Mouse (Mus musculus) spleen, adult 18-20 months (tissue): ENCODE measurements around the gene Unc13a.

Source experiments
- DNase-seq, 2 experiments: peaks; one replicate each; pipeline ENCODE4 v3.0.0; 2022; ENCODE audit warnings: mixed read lengths in 2 of 2

The Unc13a gene

DNA sequence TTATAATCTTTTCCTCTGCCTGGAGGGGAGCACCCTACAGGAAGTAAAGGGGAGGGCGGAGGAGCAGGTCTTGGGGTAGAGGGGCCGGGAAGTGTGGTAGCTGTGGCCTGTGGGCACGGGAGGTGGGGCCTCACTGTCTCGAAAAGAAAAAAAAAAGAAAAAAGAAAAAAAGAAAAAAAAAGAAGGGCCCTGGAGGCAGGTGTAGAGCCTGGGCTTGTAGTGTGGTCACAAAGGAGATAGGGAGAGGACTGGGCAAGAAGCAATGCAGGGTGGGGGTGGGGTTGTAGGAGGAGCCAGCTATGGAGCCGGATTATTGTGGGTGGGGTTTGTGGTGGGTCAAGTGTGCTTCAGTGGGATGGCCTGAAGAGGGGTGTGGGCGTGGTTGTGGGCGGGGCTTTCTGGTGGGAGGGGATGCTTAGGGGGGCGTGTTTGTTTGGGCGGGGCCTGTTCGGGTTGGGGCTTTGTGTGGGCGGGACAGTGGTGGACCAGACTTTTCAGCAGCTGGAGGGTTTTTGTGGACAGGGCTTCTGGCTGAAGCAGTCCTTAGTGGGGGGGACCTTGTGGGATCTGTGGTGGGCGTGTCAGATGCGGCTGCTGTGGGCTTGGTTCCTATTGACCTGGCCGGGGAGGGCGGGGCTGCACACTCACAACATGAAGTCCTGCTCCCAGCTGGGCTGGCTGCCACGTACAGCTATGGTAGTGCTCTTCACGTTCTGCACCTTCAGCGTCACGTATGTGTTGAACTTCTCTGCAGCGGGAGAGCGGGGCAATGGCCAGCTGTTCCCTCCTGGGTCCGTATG, 6.0 kb downstream of the Unc13a start:
- peak; percentile 40 to 52 for DNase-seq

- peak; percentile 66 to 85 for DNase-seq
Observed at GRCm38 (mm10) chr8:71660325-71661120, 11.0 kb downstream of the Unc13a start.

DNA sequence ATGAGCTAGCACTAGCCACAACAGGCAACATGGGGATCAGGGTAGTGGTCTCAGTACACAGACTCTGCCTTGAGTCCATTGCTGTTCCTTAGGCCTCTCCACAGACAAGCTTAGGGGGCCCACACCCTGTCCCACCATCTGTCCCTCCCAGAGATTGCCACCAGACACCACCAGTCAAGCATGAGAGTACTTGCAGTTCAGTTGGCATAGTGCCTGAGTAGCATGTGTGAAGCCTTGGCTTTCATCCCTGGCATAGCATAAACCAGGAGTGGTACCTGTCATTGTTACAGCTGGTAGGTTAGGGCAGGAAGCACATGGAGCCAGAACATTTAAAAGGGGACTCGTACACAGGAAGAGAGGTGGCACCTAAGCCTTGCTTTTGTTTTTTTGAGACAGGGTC, 11.8 kb downstream of the Unc13a start:
- no peak for DNase-seq

DNA sequence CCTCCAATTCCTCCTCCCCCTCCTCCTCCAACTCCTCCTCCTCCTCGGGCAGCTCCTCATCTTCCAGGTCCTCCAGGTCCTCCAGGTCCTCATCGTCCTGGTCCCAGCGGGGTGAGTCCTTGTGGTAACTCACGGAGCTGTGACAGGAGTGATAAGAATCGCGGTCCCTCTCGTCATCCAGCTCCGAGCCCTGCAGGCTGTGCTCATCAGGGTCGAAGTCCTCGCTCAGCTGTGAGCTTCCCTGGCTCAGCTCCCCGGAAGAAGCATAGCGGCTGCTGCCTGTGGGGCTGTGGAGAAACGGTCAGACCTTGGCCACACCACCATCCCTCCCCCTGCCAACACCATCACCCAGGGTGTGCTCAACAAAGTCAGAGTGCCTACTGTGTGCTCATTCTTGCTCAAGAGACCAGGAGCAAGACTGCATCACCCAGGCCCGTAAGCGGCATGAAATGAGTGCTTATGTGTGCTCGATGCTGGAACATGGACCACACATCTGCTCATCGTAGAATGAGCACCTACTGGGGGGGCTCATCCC, 13.0 kb downstream of the Unc13a start:
- DNase-seq = no peak

- no peak for DNase-seq
Observed at GRCm38 (mm10) chr8:71657816-71658215, 13.7 kb downstream of the Unc13a start.

- no peak for DNase-seq
Observed at GRCm38 (mm10) chr8:71654600-71654999, 17.0 kb downstream of the Unc13a start.

DNA sequence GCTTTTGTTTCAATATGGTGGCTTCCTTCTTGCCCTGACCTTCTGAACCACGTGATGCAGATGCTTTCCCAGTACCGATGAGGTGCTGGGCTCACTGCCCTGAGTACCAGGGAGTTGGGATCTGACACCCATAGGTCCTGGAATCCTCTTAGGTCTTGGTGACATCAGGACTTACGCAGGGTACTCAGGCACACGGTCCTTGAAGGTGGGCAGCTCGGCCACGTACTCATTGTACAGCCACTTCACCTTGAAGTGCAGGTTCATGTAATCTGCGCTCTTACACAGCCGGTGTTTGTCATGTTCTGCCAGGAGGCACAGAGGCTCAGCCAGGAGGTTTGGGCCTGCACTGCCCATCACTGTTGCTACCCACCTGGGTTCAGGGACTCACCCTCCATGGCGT, 26.0 kb downstream of the Unc13a start:
- DNase-seq = no peak

DNA sequence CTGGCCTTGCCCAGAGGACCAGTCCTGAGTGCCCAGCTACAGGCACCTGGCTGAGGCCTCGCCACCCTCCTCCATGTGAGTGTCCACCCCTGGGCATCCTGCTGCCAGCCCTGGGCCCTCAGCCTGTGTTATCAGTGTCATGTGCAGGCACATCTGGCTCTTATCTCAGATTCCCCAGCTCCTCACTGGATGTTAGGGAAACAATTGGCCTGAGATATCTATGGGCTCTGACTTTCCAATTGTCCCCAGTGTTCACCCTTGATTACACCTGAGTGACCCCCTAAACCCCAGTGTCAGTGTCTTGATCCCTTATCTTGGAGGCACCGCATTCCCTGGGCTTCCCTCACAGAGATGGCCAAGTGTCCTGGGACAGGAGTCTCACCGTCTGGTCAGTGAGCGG, 32.2 kb downstream of the Unc13a start:
- DNase-seq = no peak

- DNase-seq = no peak
Observed at GRCm38 (mm10) chr8:71638321-71638720, 33.2 kb downstream of the Unc13a start.

GRCm38 (mm10) chr8:71637149-71638095, 34.1 kb downstream of the Unc13a start:
- no peak for DNase-seq

- DNase-seq = peak; percentile 45 to 64
Observed at GRCm38 (mm10) chr8:71633981-71634667, 37.4 kb downstream of the Unc13a start.

DNA sequence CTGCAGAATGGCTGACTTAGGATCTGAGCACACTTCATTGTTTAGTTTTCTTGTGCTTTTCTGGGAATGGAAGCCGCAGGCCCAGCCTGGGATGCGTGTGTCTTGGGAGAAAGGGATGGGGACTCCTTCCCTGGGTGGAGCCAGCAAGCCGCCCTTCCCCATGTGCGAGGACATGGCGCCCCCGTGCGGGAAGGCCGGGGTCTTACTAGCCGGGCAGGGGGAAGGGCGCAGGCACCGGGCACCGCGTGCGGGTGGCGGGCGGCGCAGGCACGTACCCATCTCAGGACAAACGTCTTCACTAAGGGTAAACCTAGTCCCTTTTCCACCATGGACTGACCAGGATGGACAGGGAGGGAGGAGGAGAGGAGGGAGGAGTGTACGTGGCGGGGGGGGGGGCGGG, 38.4 kb downstream of the Unc13a start:
- DNase-seq = peak; percentile 69 to 86

DNA sequence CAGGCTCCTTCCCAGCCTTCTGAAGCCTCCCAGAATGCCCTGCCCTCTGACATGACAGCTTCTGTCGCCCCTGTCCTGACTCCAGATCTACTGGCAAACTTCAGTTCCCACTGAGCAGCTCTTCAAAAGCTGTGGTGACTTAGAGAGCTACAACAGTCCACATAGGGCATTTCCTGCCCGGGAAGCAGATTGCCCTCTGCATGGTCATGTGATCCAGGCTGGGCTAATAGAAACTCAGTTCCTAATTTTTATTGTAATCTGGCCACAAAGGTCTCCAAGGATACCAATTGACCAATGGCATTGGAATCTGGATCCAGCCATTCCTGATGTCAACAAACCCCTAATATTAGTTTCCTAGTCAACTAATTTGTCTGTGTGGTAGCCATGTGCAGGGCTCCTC, 39.7 kb downstream of the Unc13a start:
- DNase-seq = no peak

DNA sequence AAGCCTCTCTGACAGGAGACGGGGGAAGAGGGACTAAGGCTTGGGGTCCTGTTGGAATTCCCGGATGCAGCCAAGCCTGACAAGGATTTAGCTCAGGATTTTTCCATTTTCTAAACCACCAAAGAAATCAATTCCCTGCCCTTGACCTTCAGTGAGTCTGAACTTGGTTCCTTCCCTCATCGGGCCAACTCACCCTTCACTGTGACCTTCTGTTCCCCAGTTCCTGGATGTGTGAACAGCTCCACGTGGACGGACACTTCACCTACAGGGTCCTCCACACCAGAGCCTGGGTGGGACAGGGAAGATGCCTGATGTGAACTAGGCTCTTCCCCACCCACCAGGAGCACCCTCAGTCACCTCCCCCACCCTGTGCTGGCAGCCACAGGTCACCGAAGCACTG, 40.8 kb downstream of the Unc13a start:
- DNase-seq = no peak

DNA sequence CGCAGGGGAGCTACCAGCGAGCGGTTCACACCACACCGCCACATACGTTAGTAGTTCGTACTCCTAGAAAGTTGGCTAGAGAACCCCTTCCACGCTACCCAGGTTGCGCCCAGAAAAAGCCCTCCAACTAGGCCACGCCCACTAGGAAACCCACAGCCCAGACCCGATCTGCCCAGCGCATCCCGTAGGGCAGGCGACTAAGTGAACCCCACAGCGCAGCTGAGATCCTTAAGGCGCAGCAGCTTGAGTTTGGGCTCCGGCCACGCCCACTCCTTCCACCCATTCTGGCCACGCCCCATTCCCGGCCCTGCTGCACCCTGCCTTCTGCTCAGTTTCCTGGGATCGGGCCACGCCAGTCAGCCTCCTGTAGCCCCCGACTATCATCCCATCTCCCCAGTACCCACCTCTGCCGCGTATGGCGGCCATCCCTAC, 41.8 kb downstream of the Unc13a start:
- DNase-seq = peak; percentile 53 to 61

DNA sequence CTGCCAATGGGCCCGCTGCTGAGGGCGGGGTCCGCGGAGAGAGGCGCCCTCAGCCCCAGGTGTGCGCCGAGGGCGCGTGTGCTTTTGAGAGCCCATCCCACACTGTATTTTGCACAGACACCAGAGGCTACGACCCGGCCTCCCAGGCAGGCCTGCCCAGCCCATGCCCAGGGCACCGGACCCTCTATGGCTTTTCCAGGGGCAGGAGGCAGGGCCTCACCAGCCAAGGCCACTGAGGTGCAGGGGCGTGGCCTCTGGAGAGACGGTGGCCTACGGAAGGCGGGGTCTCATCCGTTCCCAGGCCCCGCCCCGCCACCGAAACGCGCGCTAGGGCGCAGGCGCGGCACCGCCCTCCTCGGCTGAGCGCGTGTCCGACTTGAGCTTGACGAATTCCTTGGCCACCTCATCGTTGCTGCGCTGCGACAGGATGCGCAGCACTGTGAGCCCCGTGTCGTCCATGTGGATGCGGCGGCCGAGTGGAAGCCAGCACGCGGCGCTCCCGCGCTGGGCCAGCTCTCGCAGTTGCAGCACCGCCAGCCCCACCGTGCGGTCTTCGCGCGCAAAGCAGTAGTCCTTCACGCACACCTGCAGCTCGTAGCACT, 42.4 kb downstream of the Unc13a start:
- peak; percentile 91 to 98 for DNase-seq

GRCm38 (mm10) chr8:71628396-71629095, 43.0 kb downstream of the Unc13a start:
- DNase-seq = no peak

DNA sequence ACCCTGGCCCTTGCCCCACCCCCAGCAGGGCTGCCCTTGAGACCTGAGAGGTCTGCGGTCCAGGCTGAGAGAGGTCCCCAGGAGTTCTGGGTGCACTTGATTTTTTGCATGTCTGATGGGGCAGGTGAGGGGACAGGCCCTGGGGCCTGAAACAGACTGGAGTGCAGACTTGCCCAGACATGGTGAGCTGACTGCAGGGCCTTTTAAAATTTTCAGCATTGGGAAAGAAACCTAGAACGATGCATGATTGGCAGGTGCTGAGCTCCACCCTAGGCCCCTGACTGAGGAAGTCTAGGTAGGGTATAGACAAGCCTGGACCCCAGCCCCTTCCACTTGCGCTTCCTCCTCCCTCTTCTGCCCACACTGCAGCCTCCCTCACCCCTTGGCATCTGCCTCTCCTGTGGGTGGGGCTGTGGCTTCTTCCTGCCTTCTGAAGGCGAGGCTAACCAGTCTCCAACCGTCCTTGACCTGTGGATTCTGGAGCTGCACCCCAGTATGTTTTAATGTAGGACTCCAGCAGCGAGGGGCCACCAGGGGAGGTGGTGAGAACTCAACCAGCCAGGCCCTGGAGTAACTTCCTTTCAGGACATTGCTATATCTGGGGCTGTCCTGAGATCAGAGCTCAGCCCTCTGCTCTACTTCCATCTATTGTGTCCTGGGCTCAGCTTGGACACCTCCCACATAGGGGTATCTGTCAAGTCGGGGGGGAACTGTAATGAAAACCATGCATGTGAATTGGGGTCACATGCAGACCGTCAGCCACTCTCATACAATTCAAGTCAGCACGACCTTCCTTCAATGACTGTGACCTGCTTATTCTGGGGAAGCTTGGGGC, 44.1 kb downstream of the Unc13a start:
- no peak for DNase-seq

DNA sequence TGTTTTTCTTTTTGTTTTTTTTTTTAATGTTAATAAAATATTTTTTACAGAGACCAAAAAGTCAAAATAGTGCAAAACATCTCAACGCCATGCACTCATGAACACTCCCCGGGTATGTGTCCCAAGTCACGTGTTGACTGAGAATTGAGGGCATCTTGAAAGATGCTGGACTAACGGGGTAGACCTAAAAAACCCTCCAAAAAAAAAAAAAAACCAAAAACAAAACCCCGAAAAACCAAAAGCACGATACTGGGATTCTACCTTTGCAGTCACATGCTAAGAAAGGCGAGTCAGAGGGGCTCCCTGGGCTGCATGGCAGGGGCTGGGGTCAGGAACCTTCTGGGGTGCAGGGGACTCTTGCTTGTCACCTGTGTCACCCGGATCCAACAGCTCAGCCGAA, 44.8 kb downstream of the Unc13a start:
- no peak for DNase-seq

DNA sequence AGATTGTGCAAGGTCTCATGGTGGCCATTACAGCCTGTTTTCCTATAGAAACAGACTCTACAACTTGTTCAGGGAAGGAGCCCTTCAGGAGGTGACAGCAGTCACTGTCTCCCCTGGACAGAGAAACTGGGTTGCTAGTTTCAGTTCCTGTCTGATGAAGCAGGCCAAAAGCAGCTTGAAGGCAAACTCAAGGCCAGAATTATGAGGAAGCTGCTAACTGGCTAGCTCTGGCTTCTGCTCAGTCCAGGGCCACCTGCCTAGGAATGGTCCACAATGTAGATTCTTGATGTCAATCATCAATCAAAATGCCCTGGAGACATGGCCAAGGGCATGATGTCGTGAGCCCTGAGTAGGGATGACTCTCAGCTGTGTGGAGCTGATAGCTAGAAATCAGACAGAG, 46.5 kb downstream of the Unc13a start:
- DNase-seq = no peak
